Comparison of ENCODE assay signal across 9 mouse cellular contexts in the genomic region with DNA sequence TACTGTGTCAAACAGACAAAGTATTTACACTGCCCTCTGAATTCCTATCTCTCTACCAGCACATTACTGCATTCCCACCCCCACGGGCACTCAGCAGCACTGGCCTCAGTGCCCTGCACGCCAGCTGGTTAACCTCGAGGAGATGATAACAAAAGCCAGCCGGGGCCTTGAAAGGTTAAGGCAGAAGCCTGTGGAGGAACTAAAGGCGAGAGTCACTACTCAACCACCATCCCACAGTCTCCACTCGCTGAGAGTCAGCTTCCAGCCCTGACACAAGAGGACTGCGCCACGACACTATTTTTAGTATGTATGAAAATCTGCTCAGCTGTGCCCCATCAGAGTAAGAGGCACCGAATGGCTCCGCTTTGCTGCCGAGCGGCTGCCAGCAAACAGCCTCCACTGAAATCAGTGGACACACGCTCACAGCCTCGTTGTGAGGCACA. TPM values are rescaled to one million over a fixed set of nuclear protein-coding genes. Genes with fewer than 3 reads are reported as not detected.
DNase-seq lines count a peak whose midpoint lies in the region; ATAC-seq and TF ChIP-seq lines count a peak whose summit lies in the region.
"Had no signal": no experiment of that assay in that cellular context is flagged by ENCODE, and none has a peak within 500 bp of the region (broad histone marks: within the 10 kb centered on the region; RNA-seq: fewer than 3 reads in every experiment).

No protein-coding gene starts in this region.

- peaks cover 17% of the 10 kb centered on the region for H3K4me1 ChIP-seq in lung, embryonic 15.5 days
- peaks cover 15% of the 10 kb centered on the region for H3K4me1 ChIP-seq in thymus, adult 2 months (replicated peaks; ENCODE audit: control insufficient read depth, insufficient read depth, low read length)

- no peak overlapping the region for H3K4me3 ChIP-seq in lung, embryonic 15.5 days
- H3K4me3 ChIP-seq in layer of hippocampus, adult 2 months: no peak overlapping the region; the same call in 1 of the 2 replicates
- H3K4me3 ChIP-seq in thymus, adult 2 months (ENCODE audit: control insufficient read depth, insufficient read depth, low read length): no peak overlapping the region
- H3K4me3 ChIP-seq: hindbrain, embryonic 15.5 days had no signal

- no peak overlapping the region for H3K4me2 ChIP-seq in lung, embryonic 15.5 days
- H3K4me2 ChIP-seq: hindbrain, embryonic 15.5 days had no signal

- 33% methylated on average over 14 of the region's 14 CpGs for WGBS in lung, embryonic 15.5 days
- 40% methylated on average over 14 of the region's 14 CpGs for WGBS in thymus, adult 2 months

- no peaks in the 10 kb centered on the region for H3K27me3 ChIP-seq in lung, embryonic 15.5 days
- H3K27me3 ChIP-seq in thymus, adult 2 months (ENCODE audit: control insufficient read depth, insufficient read depth, low read length): no peaks in the 10 kb centered on the region
- H3K27me3 ChIP-seq: hindbrain, embryonic 15.5 days had no signal

- no peaks in the 10 kb centered on the region for H3K9me3 ChIP-seq in lung, embryonic 15.5 days
- H3K9me3 ChIP-seq: hindbrain, embryonic 15.5 days had no signal

- no peak for TF ChIP-seq POLR2A in thymus, adult 2 months (IDR thresholded peaks at IDR 0.05; ENCODE audit: control insufficient read depth, extremely low read depth, insufficient read depth, low read length, poor library complexity)

- H3K36me3 ChIP-seq in lung, embryonic 15.5 days: no peaks in the 10 kb centered on the region
- H3K36me3 ChIP-seq in thymus, adult 2 months (ENCODE audit: control insufficient read depth, insufficient read depth, low read length): no peaks in the 10 kb centered on the region
- H3K36me3 ChIP-seq: hindbrain, embryonic 15.5 days had no signal

- peak overlapping the region; percentile 48 for H3K27ac ChIP-seq in lung, embryonic 15.5 days
- peak overlapping the region; percentile 68 for H3K27ac ChIP-seq in layer of hippocampus, adult 2 months
- no peak overlapping the region for H3K27ac ChIP-seq in thymus, adult 2 months (ENCODE audit: control insufficient read depth, insufficient read depth, low read length)
- H3K27ac ChIP-seq: hindbrain, embryonic 15.5 days had no signal

- H3K9ac ChIP-seq in lung, embryonic 15.5 days: no peak overlapping the region
- H3K9ac ChIP-seq: hindbrain, embryonic 15.5 days had no signal

- no peak for TF ChIP-seq CTCF in layer of hippocampus, adult 2 months (conservative IDR thresholded peaks at IDR 0.05)
- TF ChIP-seq CTCF in thymus, adult 2 months (IDR thresholded peaks at IDR 0.05; ENCODE audit: borderline replicate concordance, control insufficient read depth, extremely low read depth, insufficient read depth, low read length, poor library complexity): no peak

- ATAC-seq in lung, embryonic 15.5 days (ENCODE audit: borderline replicate concordance, extremely low read depth, low FRiP score, low TSS enrichment): no peak

- DNase-seq in frontal cortex, postnatal 36 days (ENCODE audit: low spot score in 2 of 2): peak; percentile 28 to 60
- DNase-seq in frontal cortex, postnatal 10 days (ENCODE audit: low spot score in 2 of 2): no peak
- DNase-seq in lung, postnatal 36 days: no peak
- DNase-seq in cerebellum, adult 8-10 months: peak; percentile 32
- peak; percentile 29 to 38 for DNase-seq in layer of hippocampus, adult 2 months (ENCODE audit: low spot score in 2 of 2)
- no peak for DNase-seq in testis, postnatal 14 days (ENCODE audit: low spot score)
- no peak for DNase-seq in thymus, adult 2 months

RNA-seq across cellular contexts. Expression of gene Xxylt1, which starts 35.0 kb away (rescaled TPM):
- polyA plus RNA-seq in lung, embryonic 15.5 days (2015; fragmentation: Nextera tagmentation; extraction: Ambion mirVana): 17.2 and 18.1 TPM in 2 replicates
- total RNA-seq in layer of hippocampus, adult 2 months (2021): 10 to 100 TPM; 18.2 to 19.0 TPM
- 13.2 and 15.4 TPM in 2 replicates for polyA plus RNA-seq in thymus, adult 2 months (2012; rRNA removed)

Comparison
In these comparisons a context has a peak if more than half of its experiments do, and no peak if none do; other contexts are left out.
1. DNase-seq: peak in frontal cortex, postnatal 36 days (2 of 2), cerebellum, adult 8-10 months (single experiment) and layer of hippocampus, adult 2 months (2 of 2); none in frontal cortex, postnatal 10 days (0 of 2), lung, postnatal 36 days (single experiment), testis, postnatal 14 days (single experiment) and thymus, adult 2 months (single experiment).